Mouse (Mus musculus) brain, adult 10 weeks (tissue): ENCODE data around the gene Sspn. TPM values are rescaled to one million over a fixed set of nuclear protein-coding genes. Genes with fewer than 3 reads are reported as not detected.

ENCODE experiments used
- polyA plus RNA-seq: library from polyadenylated mRNA; stranded (reverse); fragments of 350-450 nt; fragmentation: Illumina TruSeq; extraction: RNeasy Lipid Tissue Mini Kit (QIAGEN cat#74804); gene quantifications from one replicate; pipeline ENCODE4 v1.2.3, GENCODE M21; 2015; ENCODE audit warnings: low read depth, low replicate concordance

Sspn gene
- 7.7 TPM for polyA plus RNA-seq

DNA sequence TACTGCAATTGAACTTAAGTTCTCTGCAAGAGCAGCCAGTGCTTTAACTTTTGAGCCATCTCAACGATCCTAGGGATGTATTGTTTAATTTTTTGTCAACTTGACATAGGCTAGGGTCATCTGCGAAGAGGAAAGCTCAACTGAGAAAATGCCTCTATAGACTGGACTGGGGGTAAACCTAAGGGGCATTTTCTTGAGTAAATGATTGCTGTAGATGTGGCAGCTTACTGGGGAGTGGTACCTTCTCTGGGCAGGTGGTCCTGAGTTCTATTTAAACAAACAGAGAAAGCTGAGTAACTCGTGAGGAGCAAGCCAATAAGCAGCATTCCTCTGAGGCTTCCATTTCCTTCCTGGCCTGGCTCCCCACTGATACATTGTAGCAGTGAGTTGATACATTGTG is at the start of gene Sspn:
Gene Sspn, plus strand, starts transcription at position 301 of the 400 bp plus-strand sequence.

Other genes with a start within 250 kb of the Sspn start
- gene Rassf8, start 184.9 kb upstream of the Sspn start, polyA plus RNA-seq = 18.3 TPM
- 16.2 TPM for gene Bhlhe41, start 66.1 kb upstream of the Sspn start, polyA plus RNA-seq